Mouse (Mus musculus) B cell, adult 67 days (primary cell): Measurements from ENCODE around the gene 1700022I11Rik. TPM values are rescaled to one million over a fixed set of nuclear protein-coding genes. Genes with fewer than 3 reads are reported as not detected.

Source experiments
- total RNA-seq, 2 experiments: library from RNA; stranded (reverse); gene quantifications; 4 replicates each; pipeline ENCODE4 v1.2.4; 2023

Gene 1700022I11Rik
- total RNA-seq, result 1 to 10 TPM in 1 of 2 experiments, not detected in 1; 1.2 TPM

DNA sequence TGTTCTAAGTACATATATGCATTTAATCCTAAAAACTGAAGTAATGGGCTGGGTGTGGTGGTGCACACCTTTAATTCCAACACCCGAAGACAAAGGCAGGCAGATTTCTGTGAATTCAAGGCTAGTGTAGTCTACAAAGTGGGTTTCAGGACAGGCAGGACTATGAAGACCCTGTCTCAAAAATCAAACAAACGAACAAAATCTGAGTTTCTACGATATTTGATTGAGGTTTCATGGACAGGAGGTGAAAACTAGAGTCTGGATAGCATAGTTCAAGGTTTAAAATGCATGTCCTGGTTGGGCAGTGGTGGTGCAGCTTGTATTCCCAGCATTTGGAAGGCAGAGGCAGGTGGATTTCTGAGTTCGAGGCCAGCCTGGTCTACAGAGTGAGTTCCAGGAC lies at the start of gene 1700022I11Rik:
TSS of gene 1700022I11Rik (plus strand) at position 301 of the 400 bp plus-strand sequence.

DNA sequence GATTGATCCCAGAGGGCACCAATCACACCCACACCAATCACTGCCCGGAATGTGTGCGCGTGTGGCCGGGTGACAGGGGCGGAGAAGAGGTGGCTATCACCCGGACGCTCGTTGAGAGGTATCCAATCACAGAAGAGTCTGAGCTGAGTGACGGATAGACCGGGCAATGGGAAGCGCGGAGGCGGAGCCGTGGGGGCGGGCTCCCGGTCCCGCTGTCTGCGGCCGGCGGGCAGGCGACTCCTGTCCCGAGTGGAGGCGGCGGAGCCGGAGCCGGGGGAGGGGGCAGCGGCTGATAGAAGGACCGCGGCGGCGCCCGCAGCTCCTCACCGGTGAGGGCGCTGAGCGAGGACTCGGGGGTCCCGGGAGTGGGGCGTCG lies 19.7 kb upstream of the 1700022I11Rik start, which contains the start of gene Dnajb5:
TSS of gene Dnajb5 (plus strand) at position 139 of the 376 bp plus-strand sequence.

DNA sequence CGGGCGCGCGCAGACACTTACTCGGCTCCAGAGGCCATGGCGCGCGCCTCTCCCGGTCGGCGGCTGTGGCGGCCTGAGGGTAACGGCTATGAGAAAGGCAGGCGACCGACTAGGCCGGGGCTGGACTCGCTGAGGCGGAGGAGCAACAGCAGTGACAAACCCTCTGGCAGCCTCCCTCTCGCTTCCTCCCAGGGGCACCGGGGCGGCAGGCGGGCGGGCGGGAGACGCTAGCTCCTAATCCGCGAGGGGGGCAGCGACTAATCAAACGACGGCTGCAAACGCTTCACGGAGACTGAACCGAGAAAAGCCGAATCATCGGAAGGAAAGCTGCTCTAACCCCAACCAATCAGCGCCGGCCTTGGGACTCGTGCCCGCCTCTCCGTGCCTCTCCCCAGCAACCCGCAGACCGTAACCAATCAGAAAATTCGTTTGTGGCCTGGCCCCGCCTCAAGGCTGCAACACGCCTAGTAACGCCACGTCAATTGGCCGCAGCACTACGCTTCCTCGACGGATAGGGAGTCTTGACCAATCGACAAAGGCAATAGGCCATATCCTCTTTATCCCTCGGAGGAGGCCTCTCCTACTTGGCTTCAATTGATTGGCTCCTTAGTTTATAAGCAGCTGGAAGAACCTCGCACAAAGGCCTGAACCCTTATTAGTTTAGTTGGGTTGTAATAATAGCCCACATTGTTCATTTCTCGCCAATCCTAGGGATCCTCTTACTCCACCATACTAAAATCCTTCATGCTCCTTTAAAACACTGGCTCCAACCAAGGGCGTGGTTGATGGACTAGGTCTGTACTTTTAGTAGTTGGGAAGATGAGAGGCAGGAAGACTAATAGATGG lies 31.0 kb downstream of the 1700022I11Rik start, which contains the start of gene Vcp:
TSS of gene Vcp (minus strand) at position 367 of the 846 bp plus-strand sequence.

DNA sequence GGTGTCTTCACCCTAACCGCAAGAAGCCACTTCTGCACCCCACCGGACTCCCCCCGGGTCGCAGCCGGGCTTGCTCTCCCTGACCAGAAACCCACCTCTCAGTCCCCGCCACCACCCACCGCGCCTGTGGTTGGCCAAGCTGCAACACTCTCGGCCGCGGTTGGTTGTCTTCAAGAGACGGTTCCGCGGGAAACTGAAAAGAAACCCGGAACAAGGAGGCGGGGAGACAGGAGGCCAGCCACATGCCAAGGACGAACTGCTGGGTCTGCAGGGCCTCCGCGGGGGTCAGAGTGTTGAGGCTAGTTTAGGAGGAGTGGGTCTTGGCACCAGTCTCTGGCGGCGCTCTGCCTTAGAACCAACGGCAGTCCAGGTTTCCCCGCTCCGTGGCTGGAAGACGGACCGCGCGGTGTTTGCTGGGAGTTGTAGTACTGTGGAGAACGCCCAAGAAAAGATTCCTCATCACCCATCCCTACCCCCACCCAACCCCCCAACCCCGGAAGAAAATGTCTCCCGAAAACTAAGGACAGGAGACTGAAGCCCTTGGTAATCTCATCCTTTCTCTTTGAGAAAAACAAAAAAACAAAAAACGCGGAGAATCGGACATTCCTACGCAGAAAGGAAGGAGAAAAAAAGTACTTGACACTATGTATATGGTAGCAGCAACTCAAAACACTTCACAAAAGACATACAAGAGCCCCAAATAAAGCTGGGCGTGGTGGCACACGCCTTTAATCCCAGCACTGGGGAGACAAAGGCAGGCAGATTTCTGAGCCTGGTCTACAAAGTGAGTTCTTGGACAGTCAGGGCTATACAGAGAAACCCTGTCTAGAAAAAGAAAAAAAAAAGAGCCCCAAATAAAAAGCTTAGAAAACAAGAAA lies 41.0 kb downstream of the 1700022I11Rik start, which contains the start of gene Fancg:
TSS of gene Fancg (minus strand) at position 346 of the 878 bp plus-strand sequence.

DNA sequence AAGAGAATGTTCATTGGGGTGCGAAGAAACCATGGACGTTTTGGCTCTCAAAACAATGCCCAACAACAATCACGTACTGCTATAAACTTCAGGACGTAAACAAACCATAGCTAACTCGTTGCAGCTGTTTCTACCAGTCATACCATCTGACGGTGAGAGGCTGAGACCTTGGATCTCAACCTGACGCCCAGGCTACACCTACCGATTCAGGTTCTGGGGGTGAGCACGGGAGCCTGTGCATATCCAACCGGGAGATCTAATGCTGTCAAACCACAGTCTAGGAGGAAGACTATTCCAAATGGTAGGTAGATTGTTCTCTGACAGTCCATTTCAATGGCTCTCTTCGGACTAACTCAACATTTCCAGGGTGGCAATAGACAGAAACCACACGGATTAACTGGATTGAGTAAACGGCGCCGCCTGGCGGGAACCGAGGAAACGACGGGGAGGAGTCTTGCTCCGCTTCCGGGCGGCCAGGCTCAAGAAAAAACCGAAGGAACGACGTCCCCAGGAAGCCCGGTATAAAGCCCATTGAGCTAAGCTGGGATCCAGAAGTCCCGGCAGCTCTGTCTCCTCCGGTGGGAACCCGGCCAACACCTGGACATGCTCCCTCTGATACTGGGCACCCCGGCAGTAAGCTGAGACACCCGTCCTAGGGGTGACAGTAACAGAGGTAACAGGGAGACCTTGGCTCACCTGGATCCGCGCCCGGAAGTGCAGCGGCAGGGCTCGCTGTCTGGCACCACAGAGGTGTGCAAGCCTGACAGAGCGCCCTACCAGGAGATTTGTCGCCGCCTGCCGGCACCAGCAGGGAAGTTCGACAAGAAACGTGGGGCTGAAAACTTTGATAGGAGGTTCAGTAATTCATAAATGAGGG lies 55.9 kb downstream of the 1700022I11Rik start, which contains the start of gene Pigo:
TSS of gene Pigo (minus strand) at position 736 of the 877 bp plus-strand sequence.

DNA sequence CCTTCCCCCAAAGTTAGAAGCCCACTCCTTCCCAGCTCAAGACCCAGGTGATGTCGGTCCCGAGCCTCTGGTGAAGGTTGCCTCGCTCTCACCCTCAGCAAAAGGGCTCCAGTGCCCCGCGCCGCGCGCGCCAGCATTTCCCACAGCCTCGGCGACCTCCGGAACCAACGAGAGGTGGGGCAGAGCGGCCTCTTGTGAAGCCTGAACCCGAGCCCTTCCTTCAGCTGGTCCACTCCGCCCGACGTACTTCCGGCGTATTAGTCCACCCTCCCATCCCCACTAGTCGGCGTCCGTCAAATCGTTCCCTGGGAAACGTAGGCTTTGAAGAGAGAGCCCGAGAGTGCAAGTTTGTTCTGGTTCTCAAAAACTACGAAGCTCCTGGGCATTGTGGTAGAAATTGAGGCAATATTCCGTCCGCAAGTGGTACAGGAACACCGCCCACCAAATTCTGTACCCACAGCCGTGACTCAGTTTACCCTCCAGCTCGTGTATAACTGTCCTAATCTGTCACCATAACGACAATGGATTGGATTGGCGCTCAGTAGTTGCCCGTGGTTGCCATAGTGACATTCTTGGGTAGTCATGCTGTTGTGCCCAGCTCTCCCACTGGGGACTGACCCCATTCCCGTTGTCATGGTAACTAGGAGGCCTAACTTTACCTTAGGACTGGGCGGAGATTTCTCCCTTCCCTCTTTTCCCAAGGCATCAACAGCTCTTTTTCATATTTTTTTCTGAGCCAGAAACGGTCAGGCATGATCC lies 62.0 kb downstream of the 1700022I11Rik start, which contains the start of gene Stoml2:
TSS of gene Stoml2 (minus strand) at position 474 of the 759 bp plus-strand sequence.

Other genes starting within 250 kb of the 1700022I11Rik start
- not detected for gene 4930578G10Rik, start 234.1 kb upstream of the 1700022I11Rik start, total RNA-seq
- not detected for gene Ccl19, start 213.0 kb upstream of the 1700022I11Rik start, total RNA-seq
- not detected for gene Ccl21a, start 195.6 kb upstream of the 1700022I11Rik start, total RNA-seq
- gene Fam205a1, start 115.7 kb upstream of the 1700022I11Rik start, total RNA-seq, result not detected
- not detected for gene Gm12394, start 112.8 kb upstream of the 1700022I11Rik start, total RNA-seq
- not detected for gene Fam205c, start 95.4 kb upstream of the 1700022I11Rik start, total RNA-seq
- gene Phf24, start 52.9 kb upstream of the 1700022I11Rik start, total RNA-seq, result not detected
- 10 to 100 TPM; 30.5 to 36.6 TPM for gene Dnajb5, start 19.8 kb upstream of the 1700022I11Rik start, total RNA-seq
- gene Vcp, start 30.9 kb downstream of the 1700022I11Rik start, total RNA-seq, result 100 to 1,000 TPM; 107 to 119 TPM
- gene Fancg, start 40.9 kb downstream of the 1700022I11Rik start, total RNA-seq, result 10 to 100 TPM; 34.4 to 36.7 TPM
- gene Pigo, start 56.2 kb downstream of the 1700022I11Rik start, total RNA-seq, result 10 to 100 TPM; 35.7 to 37.4 TPM
- gene Stoml2, start 62.1 kb downstream of the 1700022I11Rik start, total RNA-seq, result 10 to 100 TPM; 80.4 to 84.8 TPM
- 10 to 100 TPM; 20.0 to 24.6 TPM for gene Fam214b, start 76.6 kb downstream of the 1700022I11Rik start, total RNA-seq
- gene Unc13b, start 89.3 kb downstream of the 1700022I11Rik start, total RNA-seq, result under 1 TPM; 0.33 to 0.96 TPM